Mouse (Mus musculus) MN1 (cell line): ENCODE results near the gene Snrnp27.

ENCODE experiments used
- DNase-seq: peaks from one replicate; pipeline ENCODE4 v3.0.0-alpha.2; 2016; ENCODE audit warnings: low spot score

Snrnp27 gene

GRCm38 (mm10) chr6:86683872-86684654, at the start of gene Snrnp27:
Gene Snrnp27, minus strand, starts transcription at chr6:86684522.
- DNase-seq, result peak; percentile 95

DNA sequence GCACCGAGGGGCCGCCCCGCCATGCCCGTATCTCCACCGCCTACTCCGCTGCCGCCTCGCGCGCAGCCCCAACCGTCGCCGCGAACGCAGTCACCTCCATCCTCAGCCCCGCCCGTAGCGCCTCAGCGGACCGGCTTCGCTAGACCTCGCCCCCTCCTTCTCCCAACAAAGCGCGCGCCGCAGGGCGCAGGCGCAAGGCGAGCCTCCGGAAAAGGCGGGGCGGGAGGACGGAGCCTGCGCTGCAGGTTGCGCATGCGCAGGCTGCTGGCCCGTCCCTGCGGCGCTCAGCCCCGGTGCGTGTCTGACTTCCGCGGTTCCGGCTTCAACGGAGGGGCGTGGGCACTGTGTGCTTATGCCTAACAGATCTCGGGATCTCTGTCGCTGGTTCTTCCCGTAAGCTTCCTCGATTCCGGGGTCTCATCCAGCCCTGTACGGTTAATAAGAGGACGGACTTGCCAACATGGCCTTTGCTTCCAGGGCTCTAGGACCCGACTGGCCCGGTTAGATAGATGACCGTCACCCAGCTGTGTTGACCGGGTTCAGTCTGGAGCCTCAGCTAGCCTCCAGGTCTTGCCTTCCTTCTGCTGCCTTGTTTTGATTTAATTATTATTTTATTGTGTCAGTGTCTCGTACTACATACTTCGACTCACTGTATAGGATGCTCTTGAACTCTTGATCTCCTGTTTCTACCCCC, 49.0 kb upstream of the Snrnp27 start, which contains the start of gene Gmcl1:
Gene Gmcl1 (minus strand): TSS at position 201 of the 694 bp plus-strand sequence.
- peak; percentile 98 for DNase-seq

GRCm38 (mm10) chr6:86732276-86733173, 48.2 kb upstream of the Snrnp27 start:
- DNase-seq, result peak; percentile 23

- DNase-seq, result no peak
Observed at GRCm38 (mm10) chr6:86728711-86729110, 44.4 kb upstream of the Snrnp27 start.

DNA sequence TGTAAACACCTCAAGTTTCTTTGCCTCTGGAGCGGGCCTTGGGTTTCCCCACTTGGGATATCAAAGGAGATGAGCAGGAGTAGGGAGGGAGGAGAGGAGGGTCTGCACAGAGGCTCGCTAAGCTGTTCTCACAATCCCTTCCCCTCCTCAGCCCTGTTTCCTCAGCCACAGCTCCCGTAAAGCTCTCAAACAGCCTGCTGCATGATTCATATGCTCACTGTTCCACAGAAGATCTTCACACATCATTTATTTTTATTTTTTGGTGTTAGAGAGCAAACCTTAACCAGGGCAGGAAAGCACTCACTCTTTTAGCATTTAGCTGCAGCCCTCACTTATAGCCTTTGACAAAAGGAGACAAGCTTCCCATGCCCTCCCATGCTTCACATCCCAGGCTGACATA, 37.7 kb upstream of the Snrnp27 start:
- no peak for DNase-seq

DNA sequence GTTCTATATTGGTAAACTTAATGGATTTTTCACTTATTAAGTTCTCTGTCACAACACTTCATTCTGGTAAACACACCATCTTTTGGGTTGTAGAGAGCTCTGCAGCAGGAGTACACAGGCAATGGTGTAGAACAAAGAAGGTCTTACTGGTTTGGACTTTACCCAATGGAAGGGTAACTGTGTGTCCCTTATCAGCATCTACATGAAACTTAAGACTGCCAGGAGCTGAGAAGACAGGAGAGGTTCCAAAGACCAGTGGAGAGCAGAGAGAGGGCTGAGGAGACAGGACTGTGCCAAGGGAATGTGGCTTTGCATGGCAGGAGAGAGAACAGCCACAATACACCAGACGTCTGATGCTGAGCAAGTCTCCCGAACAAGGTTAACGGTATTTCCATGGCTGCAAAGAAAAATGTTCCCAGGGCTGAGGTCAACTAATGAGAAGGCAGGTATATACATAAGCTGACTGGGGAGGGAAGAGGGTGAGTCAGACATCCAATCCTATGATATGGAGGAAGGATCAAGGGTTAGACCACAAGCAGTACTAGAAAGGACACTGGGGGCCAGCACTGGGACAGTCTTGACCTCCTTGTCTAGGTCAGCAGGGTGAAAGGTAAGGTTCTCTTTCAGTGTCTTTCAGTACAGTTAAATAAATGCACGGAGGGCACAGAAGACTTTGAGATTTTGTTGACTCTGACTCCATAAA, 23.9 kb upstream of the Snrnp27 start:
- DNase-seq, result no peak

GRCm38 (mm10) chr6:86702577-86702976, 18.3 kb upstream of the Snrnp27 start:
- DNase-seq, result no peak

- no peak for DNase-seq
Observed at GRCm38 (mm10) chr6:86697903-86698302, 13.6 kb upstream of the Snrnp27 start.

DNA sequence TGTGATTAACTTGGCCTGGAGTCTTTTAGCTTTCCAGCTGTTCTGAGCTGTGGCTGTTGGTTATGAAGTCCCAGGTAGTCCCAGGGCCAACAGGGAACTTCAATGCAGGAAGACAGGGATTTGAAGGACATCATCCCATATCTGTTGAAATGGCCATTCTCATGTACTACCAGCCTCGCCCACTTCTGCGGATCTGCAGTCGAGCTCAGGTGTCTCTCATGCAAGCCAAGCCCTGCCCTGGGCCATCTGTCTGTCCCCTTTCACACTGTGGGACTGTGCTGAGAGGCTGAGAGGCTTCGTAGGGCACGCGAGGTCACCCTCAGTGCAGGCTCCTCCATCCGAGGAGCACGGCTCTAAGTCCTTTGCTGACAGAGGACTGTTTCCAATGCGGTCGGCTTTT, 11.9 kb upstream of the Snrnp27 start:
- no peak for DNase-seq

- DNase-seq, result peak; percentile 67
Observed at GRCm38 (mm10) chr6:86694465-86694864, 10.1 kb upstream of the Snrnp27 start.

DNA sequence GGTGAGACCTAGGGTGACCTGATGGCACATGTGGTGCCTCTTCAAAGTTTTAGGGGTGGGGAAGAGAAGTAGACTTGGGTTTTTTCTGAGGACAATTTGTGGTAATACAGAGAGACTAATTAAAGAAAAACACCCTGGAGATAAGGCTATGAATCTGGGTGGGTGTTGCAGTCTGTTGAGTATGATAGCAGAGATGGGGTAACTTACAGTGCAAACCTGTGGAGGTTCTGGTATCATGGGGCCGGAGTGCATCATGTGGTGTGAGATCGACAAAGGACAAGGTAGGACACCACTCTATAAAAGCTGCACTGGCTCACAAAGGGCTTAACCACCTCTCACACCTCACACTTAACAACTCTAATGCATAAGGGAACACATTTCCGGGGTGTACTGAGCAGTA, 5.3 kb upstream of the Snrnp27 start:
- no peak for DNase-seq

DNA sequence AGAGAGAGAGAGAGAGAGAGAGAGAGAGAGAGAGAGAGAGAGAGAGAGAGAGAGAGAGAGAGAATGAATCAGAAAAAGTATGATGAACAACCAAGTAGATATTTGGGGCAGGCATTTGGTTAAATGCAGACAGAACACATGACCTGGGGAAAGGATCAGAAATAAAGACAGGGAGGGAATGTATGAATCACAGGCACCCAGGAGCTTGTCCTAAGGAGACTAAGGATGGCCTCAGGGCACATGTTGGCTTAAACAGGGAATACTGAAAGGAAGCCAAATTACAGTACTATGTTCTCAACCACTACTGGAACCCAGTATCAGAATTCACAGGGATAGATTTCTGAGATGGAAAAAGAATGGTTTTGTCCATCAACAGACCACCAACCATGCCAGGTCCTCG, 2.6 kb upstream of the Snrnp27 start:
- no peak for DNase-seq

- no peak for DNase-seq
Observed at GRCm38 (mm10) chr6:86684655-86685011, 311 bp upstream of the Snrnp27 start.

GRCm38 (mm10) chr6:86681289-86681688, 3.0 kb downstream of the Snrnp27 start:
- DNase-seq, result no peak

DNA sequence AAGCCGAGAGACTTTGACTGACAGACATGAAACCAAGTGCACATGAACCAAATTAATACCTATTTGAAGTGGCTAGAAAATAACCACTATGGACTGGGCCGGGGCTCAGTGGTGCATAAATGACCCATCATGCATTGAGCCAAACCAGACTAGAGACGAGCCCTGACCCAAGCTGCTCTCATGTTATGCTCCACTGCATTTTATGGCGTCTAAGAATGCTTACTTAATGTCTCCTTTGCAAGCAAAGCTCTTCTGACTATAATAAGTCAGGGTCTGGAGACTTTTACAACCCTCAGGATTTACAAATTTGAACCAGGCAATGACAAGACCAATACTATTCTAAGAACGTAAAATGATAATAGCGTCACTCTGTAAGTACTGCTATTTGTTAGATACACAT, 6.0 kb downstream of the Snrnp27 start:
- DNase-seq, result no peak

GRCm38 (mm10) chr6:86670873-86671272, 13.4 kb downstream of the Snrnp27 start:
- DNase-seq, result peak; percentile 84

DNA sequence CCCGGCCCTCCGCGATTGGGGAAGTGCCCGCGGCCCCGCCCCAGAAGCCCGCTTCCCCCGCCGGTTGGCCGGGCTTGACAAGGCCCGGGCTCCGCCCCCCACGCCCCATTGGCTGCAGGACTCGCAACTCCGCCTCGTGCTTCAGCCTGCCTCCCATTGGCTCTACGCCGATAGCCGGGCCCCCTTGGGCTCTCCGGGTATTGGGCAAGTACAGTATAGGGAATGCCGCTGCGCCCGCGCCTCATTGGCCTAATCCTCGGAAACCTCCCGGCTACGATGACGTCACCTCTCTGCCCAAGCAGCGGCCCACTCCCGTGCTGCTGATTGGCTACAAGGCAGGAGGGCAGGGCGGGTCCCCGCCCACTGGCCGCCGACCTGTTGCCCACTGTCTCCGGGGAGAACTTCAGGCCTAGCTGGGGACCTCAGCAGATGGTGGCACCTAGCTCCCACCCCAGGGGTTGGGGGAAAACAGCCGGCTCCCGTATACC, 15.0 kb downstream of the Snrnp27 start:
- DNase-seq, result peak; percentile 100

GRCm38 (mm10) chr6:86668580-86669239, 15.6 kb downstream of the Snrnp27 start, which contains the start of gene Mxd1:
Gene Mxd1, minus strand, starts transcription at chr6:86669161.
- peak; percentile 18 for DNase-seq

- no peak for DNase-seq
Observed at GRCm38 (mm10) chr6:86667061-86667460, 17.3 kb downstream of the Snrnp27 start.

- no peak for DNase-seq
Observed at GRCm38 (mm10) chr6:86665560-86666307, 18.6 kb downstream of the Snrnp27 start.
